Mouse (Mus musculus): ENCODE data around the gene Gba. TPM values are rescaled to one million over a fixed set of nuclear protein-coding genes. Genes with fewer than 3 reads are reported as not detected.

Gba gene
- polyA plus RNA-seq, 1 experiment from 2014 or later = 98.5 TPM

DNA sequence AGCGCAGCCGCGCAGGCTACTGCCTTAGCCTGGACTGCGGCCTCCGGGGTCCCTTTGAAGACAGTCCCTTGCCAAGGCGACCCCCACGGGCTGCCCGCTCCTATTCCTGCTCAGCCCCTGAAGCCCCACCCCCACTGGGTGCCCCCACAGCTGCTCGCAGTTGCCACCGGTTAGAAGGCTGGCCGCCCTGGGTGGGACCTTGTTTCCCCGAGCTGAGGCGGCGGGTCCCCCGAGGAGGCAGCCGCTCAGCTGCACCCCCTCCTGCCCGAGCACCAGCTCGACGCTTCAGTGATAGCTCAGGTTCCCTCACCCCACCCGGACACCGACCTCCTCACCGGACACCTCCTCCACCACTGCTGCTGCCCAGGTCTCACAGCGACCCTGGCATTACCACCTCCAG, 15.5 kb upstream of the Gba start:
- Histone ChIP-seq H3K9me3 (ENCODE audit: control insufficient read depth, low read length) (no peaks in the 10 kb centered on the region), H3K4me2 (replicated peaks; ENCODE audit: low read depth) (no peak overlapping the region), H3K27ac (replicated peaks) (no peak overlapping the region), H3K36me3 (ENCODE audit: control insufficient read depth, insufficient read depth, low read length) (no peaks in the 10 kb centered on the region), H3K9ac (ENCODE audit: low read length) (no peak overlapping the region), H3K4me3 (ENCODE audit: low read depth, low read length) (no peak overlapping the region), H3K4me1 (replicated peaks; ENCODE audit: control insufficient read depth, insufficient read depth) (no peaks in the 10 kb centered on the region; the same call in 1 of the 2 replicates), H3K27me3 (ENCODE audit: control insufficient read depth, insufficient read depth, low read length) (no peaks in the 10 kb centered on the region)
- DNase-seq (ENCODE audit: low spot score) = no peak
- 67% methylated on average over 23 of the region's 23 CpGs for WGBS
- no peak for ATAC-seq (ENCODE audit: low FRiP score, low TSS enrichment)
- no peak for TF ChIP-seq EP300 (optimal IDR thresholded peaks at IDR 0.05)
- no peak for TF ChIP-seq CTCF (IDR thresholded peaks at IDR 0.05; ENCODE audit: low read depth)

DNA sequence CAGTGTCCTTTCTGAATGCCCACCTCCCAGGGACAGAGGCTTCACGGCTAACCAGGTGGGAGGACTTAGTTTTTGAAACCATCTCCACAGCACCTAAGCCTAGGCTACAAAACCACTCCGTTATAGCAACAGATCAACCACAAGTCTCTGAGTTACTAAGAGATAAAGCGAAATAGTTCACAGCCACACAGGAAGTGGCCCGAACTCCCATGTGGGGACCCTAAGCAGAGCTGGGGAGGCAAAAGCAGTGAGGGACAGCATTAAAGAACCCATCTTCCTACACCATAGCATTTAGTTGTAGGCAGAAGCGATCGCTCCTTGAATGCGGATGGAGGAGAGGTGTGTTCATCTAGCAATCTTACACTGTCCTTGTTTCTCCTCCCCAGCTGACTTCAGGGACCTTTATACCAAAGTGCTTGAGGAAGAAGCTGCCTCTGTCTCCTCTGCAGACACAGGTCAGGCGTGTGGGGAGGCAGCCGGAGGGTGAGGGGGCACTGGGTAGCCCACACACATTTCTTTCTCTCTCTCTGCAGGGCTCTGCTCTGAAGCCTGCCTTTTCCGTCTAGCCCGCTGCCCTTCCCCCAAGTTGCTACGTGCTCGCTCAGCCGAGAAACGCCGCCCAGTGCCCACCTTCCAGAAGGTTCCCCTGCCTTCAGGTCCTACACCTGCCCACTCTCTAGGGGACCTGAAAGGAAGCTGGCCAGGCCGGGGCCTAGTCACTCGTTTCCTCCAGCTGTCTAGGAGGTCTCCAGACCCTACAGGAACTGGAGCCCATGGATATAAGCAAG, 14.8 kb upstream of the Gba start:
- no peak for DNase-seq (ENCODE audit: low spot score)

DNA sequence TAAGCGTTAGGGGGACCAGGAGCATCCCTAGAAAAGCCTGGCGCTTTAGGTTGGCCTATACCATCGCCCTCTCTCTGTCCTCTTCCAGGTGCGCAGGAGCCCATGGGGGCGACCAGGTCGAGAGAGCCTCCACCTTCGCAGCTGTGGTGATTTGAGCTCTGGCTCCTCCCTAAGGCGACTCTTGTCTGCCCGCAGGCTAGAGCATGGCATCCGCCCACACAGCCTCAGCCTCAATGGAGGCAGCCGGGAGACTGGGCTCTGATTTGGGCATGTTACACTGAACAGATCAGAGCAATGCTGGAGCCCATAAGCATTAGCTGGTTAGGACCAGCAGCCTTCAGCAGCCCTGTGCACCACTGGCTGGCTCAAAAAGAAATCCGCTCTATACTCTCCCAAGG, 14.3 kb upstream of the Gba start:
- 73% methylated on average over 12 of the region's 12 CpGs for WGBS
- Histone ChIP-seq H3K4me3 (ENCODE audit: low read depth, low read length) (no peak overlapping the region), H3K9ac (ENCODE audit: low read length) (no peak overlapping the region), H3K27ac (replicated peaks) (no peak overlapping the region), H3K4me2 (replicated peaks; ENCODE audit: low read depth) (no peak overlapping the region), H3K9me3 (ENCODE audit: control insufficient read depth, low read length) (no peaks in the 10 kb centered on the region), H3K4me1 (replicated peaks; ENCODE audit: control insufficient read depth, insufficient read depth) (no peaks in the 10 kb centered on the region; the same call in 1 of the 2 replicates), H3K36me3 (ENCODE audit: control insufficient read depth, insufficient read depth, low read length) (no peaks in the 10 kb centered on the region), H3K27me3 (ENCODE audit: control insufficient read depth, insufficient read depth, low read length) (no peaks in the 10 kb centered on the region)
- no peak for DNase-seq (ENCODE audit: low spot score)
- TF ChIP-seq EP300 (optimal IDR thresholded peaks at IDR 0.05) = no peak
- TF ChIP-seq CTCF (IDR thresholded peaks at IDR 0.05; ENCODE audit: low read depth) = no peak
- no peak for ATAC-seq (ENCODE audit: low FRiP score, low TSS enrichment)

More for the DNA sequence above, 14.8 kb upstream of the Gba start:
- no peak for TF ChIP-seq CTCF (IDR thresholded peaks at IDR 0.05; ENCODE audit: low read depth)
- no peak for TF ChIP-seq EP300 (optimal IDR thresholded peaks at IDR 0.05)
- Histone ChIP-seq H3K27me3 (ENCODE audit: control insufficient read depth, insufficient read depth, low read length) (no peaks in the 10 kb centered on the region), H3K27ac (replicated peaks) (no peak overlapping the region), H3K4me1 (replicated peaks; ENCODE audit: control insufficient read depth, insufficient read depth) (no peaks in the 10 kb centered on the region; the same call in 1 of the 2 replicates), H3K9me3 (ENCODE audit: control insufficient read depth, low read length) (no peaks in the 10 kb centered on the region), H3K4me3 (ENCODE audit: low read depth, low read length) (no peak overlapping the region), H3K36me3 (ENCODE audit: control insufficient read depth, insufficient read depth, low read length) (no peaks in the 10 kb centered on the region), H3K9ac (ENCODE audit: low read length) (no peak overlapping the region), H3K4me2 (replicated peaks; ENCODE audit: low read depth) (no peak overlapping the region)
- no peak for ATAC-seq (ENCODE audit: low FRiP score, low TSS enrichment)
- WGBS = 87% methylated on average over 18 of the region's 18 CpGs

DNA sequence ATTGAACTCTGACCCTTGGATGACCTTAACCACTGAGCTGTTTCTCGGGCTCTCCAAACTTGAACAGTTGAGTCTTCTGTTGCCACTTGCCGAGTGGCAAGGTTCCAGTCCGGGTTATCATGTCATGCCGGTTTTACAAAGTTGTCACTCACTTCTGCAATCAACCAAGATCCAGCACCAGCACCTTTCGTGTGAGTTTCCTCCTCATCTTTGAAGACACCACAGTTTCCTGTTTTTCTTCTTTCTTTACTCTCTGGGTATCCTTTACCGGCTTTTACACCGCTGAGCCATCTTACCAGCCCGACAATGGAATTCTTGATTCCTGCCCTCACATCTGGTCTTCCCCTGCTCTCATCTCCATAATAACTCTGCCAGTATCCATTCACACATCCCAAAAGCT, 12.3 kb upstream of the Gba start:
- Histone ChIP-seq H3K36me3 (ENCODE audit: control insufficient read depth, insufficient read depth, low read length) (no peaks in the 10 kb centered on the region), H3K4me1 (replicated peaks; ENCODE audit: control insufficient read depth, insufficient read depth) (no peaks in the 10 kb centered on the region), H3K4me2 (replicated peaks; ENCODE audit: low read depth) (no peak overlapping the region), H3K27me3 (ENCODE audit: control insufficient read depth, insufficient read depth, low read length) (no peaks in the 10 kb centered on the region), H3K4me3 (ENCODE audit: low read depth, low read length) (no peak overlapping the region), H3K9ac (ENCODE audit: low read length) (no peak overlapping the region), H3K27ac (replicated peaks) (no peak overlapping the region), H3K9me3 (ENCODE audit: control insufficient read depth, low read length) (no peaks in the 10 kb centered on the region)
- TF ChIP-seq EP300 (optimal IDR thresholded peaks at IDR 0.05) (no peak), CTCF (IDR thresholded peaks at IDR 0.05; ENCODE audit: low read depth) (no peak)
- 79% methylated on average over 8 of the region's 8 CpGs for WGBS
- ATAC-seq (ENCODE audit: low FRiP score, low TSS enrichment) = no peak
- DNase-seq (ENCODE audit: low spot score) = no peak

DNA sequence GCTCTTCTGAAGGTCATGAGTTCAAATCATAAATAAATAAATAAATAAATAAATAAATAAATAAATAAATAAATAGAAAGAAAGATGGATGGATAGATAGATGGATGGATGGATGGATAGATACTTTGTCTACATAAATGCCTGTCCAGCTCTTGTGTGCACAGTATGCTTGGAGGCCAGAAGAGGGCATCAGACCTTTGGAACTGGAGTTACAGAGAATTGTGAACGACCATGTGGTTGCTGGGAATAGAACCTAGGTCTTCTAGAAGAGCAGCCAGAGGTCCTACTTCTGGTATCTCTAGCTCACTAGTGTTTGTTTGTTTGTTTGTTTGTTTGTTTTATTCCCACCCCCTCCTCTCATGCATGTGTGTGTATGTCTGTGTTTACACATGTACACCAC, 9.4 kb upstream of the Gba start:
- Histone ChIP-seq H3K27ac (replicated peaks) (no peak overlapping the region), H3K4me3 (ENCODE audit: low read depth, low read length) (no peak overlapping the region), H3K36me3 (ENCODE audit: control insufficient read depth, insufficient read depth, low read length) (no peaks in the 10 kb centered on the region), H3K9ac (ENCODE audit: low read length) (no peak overlapping the region), H3K4me2 (replicated peaks; ENCODE audit: low read depth) (no peak overlapping the region), H3K4me1 (replicated peaks; ENCODE audit: control insufficient read depth, insufficient read depth) (no peaks in the 10 kb centered on the region), H3K27me3 (ENCODE audit: control insufficient read depth, insufficient read depth, low read length) (no peaks in the 10 kb centered on the region), H3K9me3 (ENCODE audit: control insufficient read depth, low read length) (no peaks in the 10 kb centered on the region)
- DNase-seq (ENCODE audit: low spot score) = no peak
- peak; percentile 54 for TF ChIP-seq CTCF (IDR thresholded peaks at IDR 0.05; ENCODE audit: low read depth)
- TF ChIP-seq EP300 (optimal IDR thresholded peaks at IDR 0.05) = no peak
- WGBS = 89% methylated on average over 1 of the region's 1 CpGs
- ATAC-seq (ENCODE audit: low FRiP score, low TSS enrichment) = no peak

DNA sequence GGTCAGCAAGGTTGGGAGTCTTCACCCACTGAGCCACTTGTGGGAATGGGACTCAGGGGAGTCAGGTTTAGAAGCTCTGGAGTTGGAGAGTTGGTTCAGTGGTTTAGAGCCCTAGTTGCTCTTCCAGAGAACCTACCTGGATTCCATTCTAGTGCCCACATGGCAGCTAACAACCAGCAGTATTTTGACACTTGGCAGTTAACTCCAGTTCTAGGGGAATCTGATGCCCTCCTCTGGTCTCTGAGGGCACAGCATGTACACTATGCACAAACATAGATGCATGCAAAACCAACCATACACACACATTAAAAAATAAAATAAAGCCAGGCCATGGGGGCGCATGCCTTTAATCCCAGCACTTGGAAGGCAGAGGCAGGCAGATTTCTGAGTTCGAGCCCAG, 8.9 kb upstream of the Gba start:
- Histone ChIP-seq H3K9me3 (ENCODE audit: control insufficient read depth, low read length) (no peaks in the 10 kb centered on the region), H3K27me3 (ENCODE audit: control insufficient read depth, insufficient read depth, low read length) (no peaks in the 10 kb centered on the region), H3K27ac (replicated peaks) (no peak overlapping the region), H3K4me3 (ENCODE audit: low read depth, low read length) (no peak overlapping the region), H3K4me2 (replicated peaks; ENCODE audit: low read depth) (no peak overlapping the region), H3K9ac (ENCODE audit: low read length) (no peak overlapping the region), H3K4me1 (replicated peaks; ENCODE audit: control insufficient read depth, insufficient read depth) (no peaks in the 10 kb centered on the region), H3K36me3 (ENCODE audit: control insufficient read depth, insufficient read depth, low read length) (no peaks in the 10 kb centered on the region)
- TF ChIP-seq EP300 (optimal IDR thresholded peaks at IDR 0.05) = no peak
- TF ChIP-seq CTCF (IDR thresholded peaks at IDR 0.05; ENCODE audit: low read depth) = peak; percentile 63
- ATAC-seq (ENCODE audit: low FRiP score, low TSS enrichment) (no peak), DNase-seq (ENCODE audit: low spot score) (no peak)
- WGBS = 89% methylated on average over 2 of the region's 2 CpGs

Measured in stomach, postnatal 0 days (tissue).